Mouse (Mus musculus) CD4-positive, CD25-positive, alpha-beta regulatory T cell, adult 2 months (primary cell): ENCODE data around the gene Idnk.

ENCODE experiments used
- DNase-seq: peaks from one replicate; pipeline ENCODE4 v3.0.0-alpha.2; 2012; ENCODE audit warnings: low read depth, low spot score

The Idnk gene

GRCm38 (mm10) chr13:58157447-58158098 is at the start of gene Idnk:
Idnk (plus strand) TSS chr13:58157649.
- peak; percentile 86 for DNase-seq

GRCm38 (mm10) chr13:58111306-58111705 is 46.1 kb upstream of the Idnk start:
- no peak for DNase-seq

GRCm38 (mm10) chr13:58112191-58112590 is 45.3 kb upstream of the Idnk start:
- no peak for DNase-seq

GRCm38 (mm10) chr13:58112601-58113041 is 44.8 kb upstream of the Idnk start:
- DNase-seq = no peak

DNA sequence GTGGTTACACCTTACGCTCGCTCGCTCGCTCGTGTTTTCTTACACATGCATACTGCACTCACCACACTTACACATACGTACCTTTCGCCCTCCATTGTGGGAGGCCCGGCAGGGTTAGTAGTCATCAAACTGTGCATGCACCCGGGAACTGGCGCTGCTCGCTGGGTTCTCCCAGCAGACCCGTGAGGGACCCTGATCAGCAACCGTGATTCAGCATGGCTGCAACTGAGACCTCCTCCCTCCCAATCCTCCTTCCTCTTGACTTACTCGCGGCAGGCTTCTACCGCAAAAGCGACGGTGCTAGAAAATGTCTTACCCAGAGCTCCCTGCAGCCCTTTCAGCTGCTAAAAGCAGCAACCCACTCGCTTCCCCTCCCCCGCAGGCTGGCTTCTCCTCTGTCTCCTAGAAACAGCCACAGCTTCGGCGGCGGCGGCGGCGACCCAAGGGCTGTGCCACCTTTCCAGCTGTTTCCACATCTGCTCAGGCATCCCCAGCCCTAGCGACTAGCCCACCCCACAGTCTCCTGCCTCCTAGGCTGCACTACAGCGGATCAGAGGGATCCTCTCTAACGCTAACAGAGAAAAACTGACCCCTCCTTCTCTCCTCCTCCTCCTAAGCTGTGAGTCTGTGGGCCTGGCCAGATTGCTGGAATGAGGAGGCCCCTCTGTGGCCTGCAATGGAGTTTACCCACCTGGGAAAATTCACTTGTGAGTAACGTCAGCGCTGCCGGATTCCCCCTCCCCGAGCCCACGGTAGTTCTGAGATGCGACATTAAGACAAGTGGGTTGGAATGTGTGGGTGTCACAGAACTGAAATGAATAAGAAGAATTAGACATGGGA is 44.2 kb upstream of the Idnk start, which contains the start of gene Klhl3:
Gene Klhl3 (minus strand): TSS at position 532 of the 840 bp plus-strand sequence.
- peak; percentile 83 for DNase-seq

DNA sequence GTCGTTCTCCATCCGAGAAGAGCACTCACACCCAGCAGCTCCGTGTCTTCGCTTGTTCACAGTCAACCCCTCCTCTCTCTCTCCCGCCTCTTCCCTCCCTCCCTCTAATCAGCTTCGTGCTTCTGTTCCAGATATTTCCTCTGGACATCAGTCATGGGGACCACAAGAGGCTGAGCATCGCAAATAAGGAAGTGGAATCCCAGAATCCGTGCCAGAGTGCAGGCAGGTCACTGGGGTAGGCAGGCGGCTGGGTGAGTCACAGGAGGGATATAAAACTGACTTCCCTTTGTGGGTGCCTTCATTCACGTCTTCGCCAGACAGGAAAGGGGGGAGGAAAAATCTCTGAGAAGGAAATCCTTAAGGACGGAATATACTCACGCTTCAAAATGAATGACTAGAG is 42.2 kb upstream of the Idnk start:
- DNase-seq = no peak

GRCm38 (mm10) chr13:58116801-58117200 is 40.6 kb upstream of the Idnk start:
- DNase-seq = no peak

- DNase-seq = peak; percentile 79
Measured at GRCm38 (mm10) chr13:58117318-58118017, 40.0 kb upstream of the Idnk start.

DNA sequence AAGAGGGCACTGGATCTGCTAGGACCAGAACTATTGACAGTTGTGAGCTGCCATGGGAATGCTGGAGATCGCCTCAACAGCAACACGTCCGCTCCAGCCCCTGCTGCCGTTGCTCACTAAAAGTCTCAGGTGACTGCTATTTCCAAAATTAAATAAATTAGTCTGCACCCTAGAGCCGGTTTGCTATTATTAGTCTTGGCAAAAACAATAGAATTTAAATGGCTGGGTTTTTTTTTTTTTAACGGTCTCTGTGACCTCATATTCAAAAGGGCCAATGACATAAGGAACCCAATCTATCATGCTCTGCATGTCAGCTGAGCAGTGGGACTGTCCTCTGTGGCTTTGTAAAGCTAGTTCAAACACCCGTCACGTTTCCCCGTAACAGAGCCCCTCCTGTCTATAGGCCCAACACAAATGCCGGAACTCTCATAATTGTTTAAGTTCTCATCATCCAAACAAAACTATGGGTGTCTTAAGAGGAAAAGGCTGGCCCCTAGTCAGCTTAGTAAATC is 34.6 kb upstream of the Idnk start:
- no peak for DNase-seq

DNA sequence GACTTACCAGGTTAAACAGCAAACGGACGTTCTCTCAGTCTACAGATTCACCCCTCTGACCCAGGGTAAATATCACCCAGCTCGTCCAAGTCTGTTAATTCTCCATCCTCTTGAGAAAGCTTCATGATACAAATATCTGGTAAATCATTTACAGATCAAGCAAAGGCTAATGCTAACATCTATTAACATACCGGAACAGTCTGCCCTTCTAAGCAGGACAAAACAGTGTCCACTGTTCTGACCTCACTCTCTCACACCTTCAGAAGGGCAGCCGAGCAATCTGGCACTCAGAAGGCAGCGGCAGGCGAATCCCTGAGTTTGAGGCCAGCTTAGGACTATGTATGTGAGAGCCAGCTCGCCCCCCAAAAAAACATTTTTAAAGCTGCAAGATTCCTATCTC is 34.1 kb upstream of the Idnk start:
- no peak for DNase-seq

DNA sequence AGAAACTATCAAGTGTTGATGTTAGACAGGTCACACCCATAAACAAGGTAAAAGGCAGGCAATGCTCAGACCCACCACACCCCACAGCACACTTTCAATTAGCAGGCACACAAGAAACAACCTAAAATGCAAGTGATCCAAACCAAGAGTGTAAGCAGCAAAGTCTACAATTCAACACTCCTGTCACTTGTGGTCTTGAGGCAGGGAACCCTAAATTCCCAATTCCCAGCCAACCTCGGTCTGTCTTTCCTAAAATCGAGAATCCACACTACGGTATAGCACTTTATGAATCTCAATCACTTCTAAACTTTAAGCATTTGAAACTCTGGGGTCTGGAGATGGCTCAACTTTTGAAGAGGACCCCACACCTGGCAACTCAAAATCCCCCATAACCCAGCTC is 33.2 kb upstream of the Idnk start:
- no peak for DNase-seq

DNA sequence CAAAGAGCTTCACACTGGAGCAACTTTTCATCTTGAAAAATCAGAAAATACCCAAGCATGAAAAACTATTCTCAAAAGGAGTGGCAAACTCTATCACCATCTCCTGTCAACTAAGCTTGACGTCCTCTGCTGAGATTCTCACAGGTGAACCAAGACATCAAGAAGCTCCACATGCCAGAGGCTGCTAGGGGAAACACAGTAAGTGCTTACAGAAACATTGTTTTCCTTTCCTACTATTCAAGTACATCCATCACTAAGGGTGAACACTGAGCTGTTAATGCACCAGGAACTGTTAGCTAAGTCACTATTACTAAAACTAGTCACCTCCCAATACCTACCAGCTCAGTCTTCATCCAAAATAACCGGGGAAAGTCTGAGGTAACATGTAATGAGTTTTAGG is 32.5 kb upstream of the Idnk start:
- no peak for DNase-seq

GRCm38 (mm10) chr13:58126126-58126525 is 31.3 kb upstream of the Idnk start:
- DNase-seq = peak; percentile 86

GRCm38 (mm10) chr13:58126862-58127765 is 30.3 kb upstream of the Idnk start:
- DNase-seq = peak; percentile 61

GRCm38 (mm10) chr13:58127766-58128361 is 29.6 kb upstream of the Idnk start:
- DNase-seq = peak; percentile 80

- DNase-seq = peak; percentile 98
Measured at GRCm38 (mm10) chr13:58128396-58128767, 29.1 kb upstream of the Idnk start, which contains the start of gene Hnrnpa0. Hnrnpa0 (minus strand) TSS chr13:58128556.

DNA sequence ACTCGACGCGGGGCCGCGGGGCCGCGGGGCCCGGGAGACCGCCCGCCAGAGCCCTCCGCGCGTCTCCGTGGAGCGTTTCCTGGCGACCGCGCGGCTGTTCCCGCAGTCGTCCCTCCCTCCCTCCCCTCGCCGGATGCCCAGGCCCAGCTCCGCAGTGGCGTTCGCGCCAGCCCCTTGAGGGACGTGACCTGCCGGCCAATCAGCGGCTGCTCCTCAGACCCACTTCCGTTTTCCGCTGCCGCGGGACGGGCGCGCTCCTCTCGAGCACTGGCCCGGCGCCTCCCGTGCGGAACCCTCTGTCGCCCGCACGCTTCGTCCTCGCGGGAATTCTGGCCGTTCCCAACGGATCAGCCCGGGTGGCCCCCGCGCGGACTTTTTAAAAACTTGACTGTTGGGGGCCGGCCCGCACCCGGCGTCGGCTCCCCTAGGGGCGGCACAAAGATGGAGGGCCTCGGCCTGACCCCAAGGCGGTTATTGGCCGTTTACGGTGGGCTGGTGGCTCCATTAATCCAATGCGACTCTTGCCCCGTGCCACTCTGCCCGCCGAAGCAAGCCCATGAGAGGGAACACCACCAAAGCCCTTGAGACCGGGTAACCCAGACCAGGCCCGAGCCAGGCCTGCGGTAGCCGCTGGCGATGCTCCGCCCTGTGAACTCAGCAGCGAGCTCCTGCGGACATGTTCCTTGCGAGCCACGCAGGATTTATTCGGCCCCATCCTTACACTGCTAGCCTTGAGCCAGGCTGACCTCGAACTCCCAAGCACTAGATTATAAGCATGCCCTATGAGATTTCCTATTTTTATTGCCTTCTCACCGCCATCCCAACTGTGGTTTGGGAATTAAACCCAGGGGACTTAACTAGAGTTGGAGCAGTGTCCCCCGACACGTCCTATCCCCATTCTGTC is 28.4 kb upstream of the Idnk start:
- DNase-seq = peak; percentile 97

DNA sequence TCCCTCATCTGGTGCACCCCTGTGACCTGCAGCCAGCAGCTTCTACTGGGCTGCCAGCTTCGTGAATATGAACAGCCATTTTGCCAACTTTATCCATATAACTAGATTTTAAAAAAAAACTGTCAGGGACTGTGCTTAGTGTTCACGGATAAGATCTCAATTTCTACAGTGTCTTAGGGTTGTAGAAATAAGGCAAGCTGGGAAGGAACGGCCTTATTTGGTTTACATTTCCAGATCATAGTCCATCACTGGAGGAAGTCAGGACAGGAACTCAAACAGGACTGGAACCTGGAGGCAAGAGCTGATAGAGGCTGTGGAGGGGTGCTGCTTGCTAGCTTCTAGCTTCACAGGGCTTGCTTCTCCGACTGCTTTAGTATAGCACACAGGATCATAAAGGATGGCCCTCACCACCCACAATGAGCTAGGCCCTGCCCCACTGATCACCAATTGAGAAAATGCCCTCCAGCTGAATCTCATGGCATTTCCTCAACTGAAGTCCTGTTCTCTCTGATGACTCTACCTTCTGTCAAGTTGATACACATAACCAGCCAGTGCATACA is 27.7 kb upstream of the Idnk start:
- peak; percentile 24 for DNase-seq

DNA sequence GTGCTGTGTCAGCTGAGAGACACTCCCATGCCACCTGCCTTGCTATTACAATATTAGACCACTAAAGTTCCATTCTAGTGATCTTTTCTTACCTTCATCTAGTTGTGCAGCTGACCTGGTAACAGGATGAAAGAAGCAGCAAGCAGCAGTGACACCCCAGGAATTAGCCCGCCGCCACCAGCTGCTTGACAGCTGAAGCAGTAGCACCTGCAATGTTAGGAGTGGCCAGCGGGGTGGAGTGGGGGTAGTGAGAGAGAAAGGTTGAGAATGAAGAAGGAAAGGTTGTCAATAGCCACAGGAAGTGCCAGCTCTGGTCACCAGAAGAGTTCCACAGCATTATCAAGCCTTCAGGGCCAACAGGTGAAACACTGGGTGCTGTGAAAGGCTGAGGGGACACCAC is 25.8 kb upstream of the Idnk start:
- DNase-seq = peak; percentile 24
